Mouse (Mus musculus) splenic B cell, adult 2 months (primary cell): ENCODE results near the gene Prok1.

ENCODE experiments used
- DNase-seq: peaks from one replicate; pipeline ENCODE4 v3.0.0-alpha.2; 2011; ENCODE audit warnings: low read depth, low spot score
- H3K27me3 ChIP-seq: 2 replicates; pipeline ENCODE4 v1.6.1; 2012; ENCODE audit warnings: mild to moderate bottlenecking, low read length, moderate library complexity, mixed read lengths; ENCODE audit not compliant: control insufficient read depth, poor library complexity, insufficient read depth, severe bottlenecking
- H3K36me3 ChIP-seq: 2 replicates; pipeline ENCODE4 v1.6.1; 2012; ENCODE audit warnings: mild to moderate bottlenecking, low read length, moderate library complexity, mixed read lengths; ENCODE audit not compliant: control insufficient read depth, poor library complexity, insufficient read depth, severe bottlenecking

The Prok1 gene

GRCm38 (mm10) chr3:107239607-107240006 is at the start of gene Prok1:
Prok1 (minus strand) TSS chr3:107239707.
- DNase-seq: no peak
- H3K27me3 ChIP-seq: no peaks in the 10 kb centered on the region
- no peaks in the 10 kb centered on the region for H3K36me3 ChIP-seq

- no peak for DNase-seq
- H3K36me3 ChIP-seq: peaks cover 7% of the 10 kb centered on the region; the same call in 1 of the 2 replicates
Observed at GRCm38 (mm10) chr3:107287346-107287745, 47.8 kb upstream of the Prok1 start.

GRCm38 (mm10) chr3:107286123-107286522 is 46.6 kb upstream of the Prok1 start:
- no peak for DNase-seq
- peaks cover 11% of the 10 kb centered on the region; the same call in 1 of the 2 replicates for H3K36me3 ChIP-seq
- no peaks in the 10 kb centered on the region for H3K27me3 ChIP-seq

More at GRCm38 (mm10) chr3:107287346-107287745, 47.8 kb upstream of the Prok1 start:
- H3K27me3 ChIP-seq: no peaks in the 10 kb centered on the region

- Histone ChIP-seq H3K36me3 (peaks cover 11% of the 10 kb centered on the region; the same call in 1 of the 2 replicates), H3K27me3 (no peaks in the 10 kb centered on the region)
- DNase-seq: peak; percentile 91
Observed at GRCm38 (mm10) chr3:107278479-107279269, 39.2 kb upstream of the Prok1 start, which contains the start of gene Lamtor5. Lamtor5 (plus strand) TSS chr3:107278858.

GRCm38 (mm10) chr3:107276626-107277025 is 37.1 kb upstream of the Prok1 start:
- DNase-seq: no peak
- Histone ChIP-seq H3K36me3 (no peaks in the 10 kb centered on the region), H3K27me3 (no peaks in the 10 kb centered on the region)

- H3K36me3 ChIP-seq: no peaks in the 10 kb centered on the region
- no peaks in the 10 kb centered on the region for H3K27me3 ChIP-seq
- DNase-seq: peak; percentile 5
Observed at GRCm38 (mm10) chr3:107275996-107276395, 36.5 kb upstream of the Prok1 start.

- H3K27me3 ChIP-seq: no peaks in the 10 kb centered on the region
- no peak for DNase-seq
- H3K36me3 ChIP-seq: no peaks in the 10 kb centered on the region
Observed at GRCm38 (mm10) chr3:107275351-107275750, 35.8 kb upstream of the Prok1 start.

GRCm38 (mm10) chr3:107273820-107274219 is 34.3 kb upstream of the Prok1 start:
- DNase-seq: peak; percentile 80
- Histone ChIP-seq H3K36me3 (no peaks in the 10 kb centered on the region), H3K27me3 (no peaks in the 10 kb centered on the region)

- Histone ChIP-seq H3K36me3 (no peaks in the 10 kb centered on the region), H3K27me3 (no peaks in the 10 kb centered on the region)
- DNase-seq: no peak
Observed at GRCm38 (mm10) chr3:107272433-107272832, 32.9 kb upstream of the Prok1 start.

GRCm38 (mm10) chr3:107266814-107267345 is 27.4 kb upstream of the Prok1 start:
- no peak for DNase-seq
- Histone ChIP-seq H3K27me3 (no peaks in the 10 kb centered on the region), H3K36me3 (no peaks in the 10 kb centered on the region)

- H3K36me3 ChIP-seq: no peaks in the 10 kb centered on the region
- peak; percentile 36 for DNase-seq
Observed at GRCm38 (mm10) chr3:107261851-107262165, 22.3 kb upstream of the Prok1 start.

GRCm38 (mm10) chr3:107260956-107261850 is 21.7 kb upstream of the Prok1 start:
- no peaks in the 10 kb centered on the region for H3K27me3 ChIP-seq
- DNase-seq: no peak
- no peaks in the 10 kb centered on the region for H3K36me3 ChIP-seq

More at GRCm38 (mm10) chr3:107261851-107262165, 22.3 kb upstream of the Prok1 start:
- no peaks in the 10 kb centered on the region for H3K27me3 ChIP-seq

- Histone ChIP-seq H3K36me3 (no peaks in the 10 kb centered on the region), H3K27me3 (no peaks in the 10 kb centered on the region)
- no peak for DNase-seq
Observed at GRCm38 (mm10) chr3:107257924-107258323, 18.4 kb upstream of the Prok1 start.

- DNase-seq: no peak
- Histone ChIP-seq H3K36me3 (no peaks in the 10 kb centered on the region), H3K27me3 (no peaks in the 10 kb centered on the region)
Observed at GRCm38 (mm10) chr3:107256724-107257123, 17.2 kb upstream of the Prok1 start.

- DNase-seq: no peak
- Histone ChIP-seq H3K27me3 (no peaks in the 10 kb centered on the region), H3K36me3 (no peaks in the 10 kb centered on the region)
Observed at GRCm38 (mm10) chr3:107255992-107256391, 16.5 kb upstream of the Prok1 start.
